In genomic region chr4:142060455-142061378, GRCm38 (mm10) we compare ENCODE assay signal across 9 mouse cellular contexts. TPM values are rescaled to one million over a fixed set of nuclear protein-coding genes. Genes with fewer than 3 reads are reported as not detected.
DNase-seq lines count a peak whose midpoint lies in the region; ATAC-seq and TF ChIP-seq lines count a peak whose summit lies in the region.
"Had no signal": no experiment of that assay in that cellular context is flagged by ENCODE, and none has a peak within 500 bp of the region (broad histone marks: within the 10 kb centered on the region; RNA-seq: fewer than 3 reads in every experiment).

No protein-coding gene starts in this region.

- peak; percentile 56 to 71 for DNase-seq in heart, adult 2 months
- no peak for DNase-seq in heart, postnatal 25 days (ENCODE audit: low spot score)
- peak; percentile 81 for DNase-seq in ZHBTc4 (ENCODE audit: low read depth, low spot score)
- no peak for DNase-seq in frontal cortex, postnatal 10 days (ENCODE audit: low spot score in 2 of 2)
- DNase-seq in thymus, postnatal 25 days = no peak

- no peak overlapping the region for H3K9ac ChIP-seq in heart, adult 2 months (ENCODE audit: low read depth, low read length)
- no peak overlapping the region for H3K9ac ChIP-seq in forebrain, embryonic 15.5 days (replicated peaks)
- H3K9ac ChIP-seq in intestine, postnatal 0 days (ENCODE audit: low read depth, low read length) = no peak overlapping the region

- no peaks in the 10 kb centered on the region for H3K36me3 ChIP-seq in heart, adult 2 months (ENCODE audit: control insufficient read depth, insufficient read depth, low read length)
- no peaks in the 10 kb centered on the region for H3K36me3 ChIP-seq in forebrain, embryonic 15.5 days
- H3K36me3 ChIP-seq in intestine, postnatal 0 days (ENCODE audit: control insufficient read depth, insufficient read depth) = 0 out of 2 replicates have a peak, but pooled peaks cover 4% of the 10 kb centered on the region

- H3K4me3 ChIP-seq in heart, adult 2 months = no peak overlapping the region
- no peak overlapping the region for H3K4me3 ChIP-seq in forebrain, embryonic 15.5 days
- H3K4me3 ChIP-seq in intestine, postnatal 0 days (ENCODE audit: low read depth, low read length) = no peak overlapping the region

- H3K4me2 ChIP-seq in forebrain, embryonic 15.5 days (replicated peaks) = no peak overlapping the region
- no peak overlapping the region for H3K4me2 ChIP-seq in intestine, postnatal 0 days (replicated peaks; ENCODE audit: low read depth)

- no peaks in the 10 kb centered on the region for H3K79me2 ChIP-seq in heart, adult 2 months (replicated peaks; ENCODE audit: control insufficient read depth, insufficient read depth, low read length)

- ATAC-seq in forebrain, embryonic 15.5 days (replicated peaks) = 0 out of 2 replicates have a peak, but pooled peaks have one; percentile 34
- peak; percentile 77 for ATAC-seq in intestine, postnatal 0 days
- ATAC-seq in activated CD4-positive, CD25-positive, alpha-beta regulatory T cell, adult 4 months = no peak

- TF ChIP-seq CTCF in heart, adult 2 months (IDR thresholded peaks at IDR 0.05) = no peak
- no peak for TF ChIP-seq CTCF in intestine, postnatal 0 days (IDR thresholded peaks at IDR 0.05; ENCODE audit: low read depth)

- TF ChIP-seq EP300 in heart, adult 2 months (IDR thresholded peaks at IDR 0.05; ENCODE audit: insufficient read depth, low read depth, low read length) = no peak

- no peaks in the 10 kb centered on the region for H3K27me3 ChIP-seq in heart, adult 2 months (ENCODE audit: control insufficient read depth, insufficient read depth, low read length)
- H3K27me3 ChIP-seq in forebrain, embryonic 15.5 days = no peaks in the 10 kb centered on the region
- H3K27me3 ChIP-seq in intestine, postnatal 0 days (replicated peaks; ENCODE audit: control insufficient read depth, insufficient read depth, low read length) = no peaks in the 10 kb centered on the region

- intact Hi-C loops in heart, adult 2 months (cut with DNase I) = no loop called here
- intact Hi-C loops in heart, postnatal 25 days (cut with DNase I) = no loop called here

- WGBS in heart, adult 2 months = 59% methylated on average over 18 of the region's 18 CpGs
- WGBS in forebrain, embryonic 15.5 days = 53% methylated on average over 18 of the region's 18 CpGs
- WGBS in intestine, postnatal 0 days = 46% methylated on average over 18 of the region's 18 CpGs

- peaks cover 11% of the 10 kb centered on the region for H3K4me1 ChIP-seq in heart, adult 2 months (ENCODE audit: control insufficient read depth, insufficient read depth, low read length)
- 0 out of 2 replicates have a peak, but pooled peaks cover 14% of the 10 kb centered on the region for H3K4me1 ChIP-seq in forebrain, embryonic 15.5 days
- peaks cover 8% of the 10 kb centered on the region; the same call in 1 of the 2 replicates for H3K4me1 ChIP-seq in intestine, postnatal 0 days (replicated peaks; ENCODE audit: control insufficient read depth, insufficient read depth, low read length)

- H3K9me3 ChIP-seq in forebrain, embryonic 15.5 days = no peaks in the 10 kb centered on the region
- no peaks in the 10 kb centered on the region for H3K9me3 ChIP-seq in intestine, postnatal 0 days (ENCODE audit: control insufficient read depth)

- H3K27ac ChIP-seq in heart, adult 2 months = no peak overlapping the region
- no peak overlapping the region for H3K27ac ChIP-seq in forebrain, embryonic 15.5 days (replicated peaks)
- H3K27ac ChIP-seq in intestine, postnatal 0 days (ENCODE audit: low read depth, low read length) = peak overlapping the region; percentile 84

- TF ChIP-seq POLR2A in heart, adult 2 months (IDR thresholded peaks at IDR 0.05; ENCODE audit: insufficient read depth, low read depth, low read length) = no peak

RNA-seq across cellular contexts. Expression of gene Tmem51, which starts 23.4 kb away (rescaled TPM):
- total RNA-seq in heart, adult 2 months (2021) = 1 to 10 TPM; 5.5 to 6.0 TPM
- 9.9 and 13.1 TPM in 2 replicates for polyA plus RNA-seq in heart, adult 2 months (2012; rRNA removed)
- total RNA-seq in heart, postnatal 25 days (2021) = 1 to 10 TPM; 7.3 to 8.6 TPM
- 6.5 and 6.6 TPM in 2 replicates for polyA plus RNA-seq in forebrain, embryonic 15.5 days (2015; fragmentation: Nextera tagmentation; extraction: Ambion mirVana)
- 212 and 256 TPM in 2 replicates for polyA plus RNA-seq in intestine, postnatal 0 days (2015; fragmentation: Nextera tagmentation; extraction: Ambion mirVana)
- 1 to 10 TPM in 1 of 2 experiments, under 1 TPM in 1; 0.24 to 1.5 TPM for polyA plus RNA-seq in activated CD4-positive, CD25-positive, alpha-beta regulatory T cell, adult 4 months (2017; shearing (Covaris generic))

RNA-seq across cellular contexts. Expression of gene Fhad1, which starts 45.8 kb away (rescaled TPM):
- total RNA-seq in heart, adult 2 months (2021) = under 1 TPM; 0.47 to 0.55 TPM
- polyA plus RNA-seq in heart, adult 2 months (2012; rRNA removed) = 0.47 and 0.53 TPM in 2 replicates
- total RNA-seq in heart, postnatal 25 days (2021) = under 1 TPM; 0.05 to 0.31 TPM
- 1.5 and 3.7 TPM in 2 replicates for polyA plus RNA-seq in forebrain, embryonic 15.5 days (2015; fragmentation: Nextera tagmentation; extraction: Ambion mirVana)
- polyA plus RNA-seq in intestine, postnatal 0 days (2015; fragmentation: Nextera tagmentation; extraction: Ambion mirVana) = 1.2 and 1.4 TPM in 2 replicates
- polyA plus RNA-seq in activated CD4-positive, CD25-positive, alpha-beta regulatory T cell, adult 4 months (2017; shearing (Covaris generic)) = under 1 TPM in 1 of 2 experiments, not detected in 1; 0.85 TPM
- total RNA-seq: megakaryocyte-erythroid progenitor cell, adult 5-6 weeks had no signal

Comparison
In these comparisons a context has a peak if more than half of its experiments do, and no peak if none do; other contexts are left out.
1. DNase-seq: peak in heart, adult 2 months (2 of 2) and ZHBTc4 (single experiment); none in heart, postnatal 25 days (single experiment), frontal cortex, postnatal 10 days (0 of 2) and thymus, postnatal 25 days (single experiment).
2. RNA of gene Tmem51, which starts 23.4 kb away (polyA plus RNA-seq): 212 to 256 TPM in intestine, postnatal 0 days; 9.9 to 13.1 TPM in heart, adult 2 months, 6.5 to 6.6 TPM in forebrain, embryonic 15.5 days and 0.24 to 1.5 TPM in activated CD4-positive, CD25-positive, alpha-beta regulatory T cell, adult 4 months; every median in the first group is over 10 times any median in the second.